Mouse (Mus musculus) erythroblast, embryonic 14.5 days (primary cell): Measurements from ENCODE around the gene Fam129a.

Experiments
- GATA1 ChIP-seq: IDR thresholded peaks from 2 replicates; pipeline ENCODE4 v1.6.1; 2012; ENCODE audit warnings: low read length, inconsistent platforms, mixed read lengths
- TAL1 ChIP-seq: IDR thresholded peaks from 3 replicates; pipeline ENCODE4 v1.6.1; 2012; ENCODE audit warnings: low read length, inconsistent platforms, mixed read lengths

DNA sequence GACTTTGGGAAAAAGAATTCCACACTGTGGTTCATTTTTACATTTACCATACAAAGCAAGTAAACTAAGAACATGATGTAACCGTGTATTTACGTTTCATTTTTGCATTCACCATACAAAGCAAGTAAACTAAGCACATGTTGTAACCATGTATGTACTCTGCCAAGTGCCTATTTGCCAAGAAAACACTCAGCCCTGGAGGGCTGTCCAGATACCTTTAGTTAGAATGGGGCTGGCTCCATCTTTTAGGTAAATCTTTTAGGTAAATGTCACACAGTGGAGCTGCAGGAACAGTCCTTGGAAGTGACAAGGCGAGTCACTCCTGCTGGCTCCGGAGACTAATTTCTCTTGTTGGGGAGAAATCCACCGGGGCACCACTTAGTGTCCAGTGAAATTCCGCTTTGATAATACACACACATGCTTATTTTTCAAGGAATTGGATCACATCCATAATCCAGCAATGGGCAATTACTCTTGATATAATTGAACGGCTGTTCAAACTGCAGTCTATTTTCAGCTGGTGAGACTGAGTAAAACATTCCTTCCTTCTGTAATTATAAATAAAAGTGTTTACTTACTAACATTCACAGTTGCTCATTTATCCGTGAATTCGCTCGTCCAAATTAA is 150.5 kb downstream of the Fam129a start:
- TF ChIP-seq TAL1 (no peak), GATA1 (no peak)
